Mouse (Mus musculus) liver, adult (tissue): ENCODE results near the gene Nek1.

ENCODE experiments used
- GATA4 ChIP-seq: IDR thresholded peaks from 2 replicates; pipeline ENCODE4 v1.6.1; 2014; ENCODE audit warnings: mild to moderate bottlenecking, low read length; ENCODE audit not compliant: insufficient replicate concordance

The Nek1 gene

GRCm38 (mm10) chr8:61177680-61178593, 184.9 kb downstream of the Nek1 start:
- no peak for TF ChIP-seq GATA4

- no peak for TF ChIP-seq GATA4
Observed at GRCm38 (mm10) chr8:61178594-61179140, 185.7 kb downstream of the Nek1 start.
